Mouse (Mus musculus): Measurements from ENCODE around the gene Nfasc. TPM values are rescaled to one million over a fixed set of nuclear protein-coding genes. Genes with fewer than 3 reads are reported as not detected.

Nfasc gene
- polyA plus RNA-seq, 1 experiment: 0.49 TPM

DNA sequence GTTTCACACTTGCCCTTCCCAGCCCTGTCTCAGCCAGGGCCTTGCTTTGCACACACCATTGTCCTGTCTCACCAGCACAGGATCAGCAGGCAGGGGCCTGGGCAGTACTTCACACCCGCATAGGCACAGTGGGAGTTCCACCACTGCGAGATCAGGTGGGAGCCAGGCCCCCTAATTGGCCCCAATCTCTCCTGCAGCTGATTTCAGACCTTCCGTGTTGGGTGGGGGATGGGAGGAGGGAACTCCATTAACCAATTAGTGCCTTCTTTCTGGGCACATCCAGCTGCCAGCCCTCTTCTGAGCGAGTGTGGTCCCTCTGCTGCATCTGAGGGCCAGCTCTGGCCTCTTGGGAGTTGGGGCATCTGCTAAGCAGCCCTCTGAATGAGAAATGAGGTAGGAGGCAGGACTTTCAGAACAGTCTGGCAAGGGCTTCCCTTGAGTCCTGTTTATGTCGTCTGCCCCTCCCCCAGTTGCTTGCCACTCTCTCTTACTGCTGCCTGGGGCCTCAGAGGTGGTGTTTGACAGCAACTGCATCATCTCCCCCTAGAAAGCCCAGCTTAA is 210.9 kb downstream of the Nfasc start:
- H3K4me1 ChIP-seq (ENCODE audit: control insufficient read depth, insufficient read depth, low read length): no peaks in the 10 kb centered on the region
- no peaks in the 10 kb centered on the region for H3K27me3 ChIP-seq (ENCODE audit: control insufficient read depth, insufficient read depth, low read length)
- TF ChIP-seq CTCF (IDR thresholded peaks at IDR 0.05; ENCODE audit: control insufficient read depth, insufficient read depth, insufficient replicate concordance, low read depth, low read length) (no peak), POLR2A (IDR thresholded peaks at IDR 0.05; ENCODE audit: control insufficient read depth, low read depth, low read length) (no peak)
- no peak overlapping the region for H3K4me3 ChIP-seq (ENCODE audit: control insufficient read depth, low read depth, low read length)
- H3K36me3 ChIP-seq (ENCODE audit: control insufficient read depth, insufficient read depth, low read length): no peaks in the 10 kb centered on the region
- H3K27ac ChIP-seq (ENCODE audit: control insufficient read depth, insufficient read depth, low read depth, low read length): no peak overlapping the region

DNA sequence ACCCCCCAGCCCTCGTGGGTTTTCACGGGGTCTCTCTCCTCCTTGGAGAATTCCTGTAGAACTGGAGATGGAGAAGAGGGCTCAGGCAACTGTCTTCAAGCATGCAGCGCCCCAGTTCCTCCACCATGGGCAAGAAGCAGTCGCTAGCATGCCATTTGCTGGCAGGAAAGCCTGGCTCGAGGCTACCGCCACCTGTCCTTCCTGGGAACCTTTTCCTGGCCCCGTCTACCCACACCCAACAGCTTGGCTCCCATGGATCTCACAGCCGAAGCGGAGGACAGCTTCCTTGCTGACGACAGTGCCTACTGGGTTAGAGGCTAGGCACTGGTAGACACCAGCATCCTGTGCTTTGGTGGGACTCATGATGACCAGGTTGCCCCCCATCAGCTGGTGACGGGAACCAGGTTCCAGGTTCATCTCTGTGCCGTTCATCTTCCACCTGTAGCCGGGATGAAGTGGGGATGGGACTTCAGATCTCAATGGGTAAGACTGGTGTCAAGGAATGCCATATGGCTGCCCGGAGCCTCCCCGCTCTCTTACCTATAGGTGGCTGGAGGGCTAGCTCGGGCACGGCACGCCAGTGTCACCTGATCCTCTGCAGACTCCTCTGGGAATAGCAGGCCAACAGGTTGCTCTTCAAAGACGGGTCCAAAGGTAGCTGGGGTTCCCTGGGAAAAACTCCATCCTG is 212.8 kb downstream of the Nfasc start:
- H3K4me1 ChIP-seq (ENCODE audit: control insufficient read depth, insufficient read depth, low read length): no peaks in the 10 kb centered on the region
- TF ChIP-seq POLR2A (IDR thresholded peaks at IDR 0.05; ENCODE audit: control insufficient read depth, low read depth, low read length) (no peak), CTCF (IDR thresholded peaks at IDR 0.05; ENCODE audit: control insufficient read depth, insufficient read depth, insufficient replicate concordance, low read depth, low read length) (no peak)
- no peaks in the 10 kb centered on the region for H3K27me3 ChIP-seq (ENCODE audit: control insufficient read depth, insufficient read depth, low read length)
- H3K4me3 ChIP-seq (ENCODE audit: control insufficient read depth, low read depth, low read length): no peak overlapping the region
- H3K36me3 ChIP-seq (ENCODE audit: control insufficient read depth, insufficient read depth, low read length): no peaks in the 10 kb centered on the region
- H3K27ac ChIP-seq (ENCODE audit: control insufficient read depth, insufficient read depth, low read depth, low read length): no peak overlapping the region

DNA sequence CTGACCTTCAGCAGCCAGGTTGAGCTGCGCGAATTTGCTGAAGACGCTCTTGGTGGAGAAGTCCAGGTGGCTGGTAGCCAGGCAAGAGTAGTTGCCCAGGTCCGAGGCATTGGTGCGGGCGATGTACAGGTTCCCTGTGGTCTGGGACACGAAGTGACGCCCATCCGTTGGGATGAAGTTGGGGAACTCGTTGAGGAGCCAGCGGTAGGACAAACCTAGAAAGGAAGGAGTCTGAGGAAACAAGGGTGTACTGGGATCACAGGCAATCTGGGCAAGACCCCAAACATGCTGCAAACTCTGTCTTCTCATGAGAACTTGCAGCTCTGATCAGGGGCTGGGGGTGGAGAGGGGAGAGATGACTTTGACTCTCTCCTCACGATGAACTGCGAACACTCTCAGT is 213.5 kb downstream of the Nfasc start:
- H3K4me1 ChIP-seq (ENCODE audit: control insufficient read depth, insufficient read depth, low read length): no peaks in the 10 kb centered on the region
- no peak overlapping the region for H3K27ac ChIP-seq (ENCODE audit: control insufficient read depth, insufficient read depth, low read depth, low read length)
- TF ChIP-seq POLR2A (IDR thresholded peaks at IDR 0.05; ENCODE audit: control insufficient read depth, low read depth, low read length) (no peak), CTCF (IDR thresholded peaks at IDR 0.05; ENCODE audit: control insufficient read depth, insufficient read depth, insufficient replicate concordance, low read depth, low read length) (no peak)
- H3K27me3 ChIP-seq (ENCODE audit: control insufficient read depth, insufficient read depth, low read length): no peaks in the 10 kb centered on the region
- H3K36me3 ChIP-seq (ENCODE audit: control insufficient read depth, insufficient read depth, low read length): no peaks in the 10 kb centered on the region
- no peak overlapping the region for H3K4me3 ChIP-seq (ENCODE audit: control insufficient read depth, low read depth, low read length)

DNA sequence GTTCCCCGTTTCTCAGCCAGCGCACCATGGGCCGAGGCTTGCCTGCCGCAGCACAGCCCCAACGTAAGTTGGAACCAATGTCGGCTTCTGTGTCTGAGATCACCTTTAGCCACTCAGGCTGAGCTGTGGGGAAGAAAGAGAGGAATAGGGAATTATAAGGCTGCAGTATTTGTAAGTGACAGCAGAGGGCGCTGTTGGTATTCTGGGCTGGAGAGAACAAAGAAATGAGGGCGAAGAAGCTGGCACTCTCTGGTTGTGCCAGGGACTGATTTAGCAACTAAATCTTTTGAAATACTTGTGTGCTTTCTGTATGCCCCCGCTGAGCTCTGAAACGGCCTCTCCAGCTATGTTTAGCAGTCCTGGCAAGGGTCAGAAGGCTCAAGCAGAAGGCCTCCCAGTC is 215.8 kb downstream of the Nfasc start:
- Histone ChIP-seq H3K36me3 (ENCODE audit: control insufficient read depth, insufficient read depth, low read length) (no peaks in the 10 kb centered on the region), H3K4me1 (ENCODE audit: control insufficient read depth, insufficient read depth, low read length) (peaks cover 3% of the 10 kb centered on the region; the same call in 1 of the 2 replicates), H3K27me3 (ENCODE audit: control insufficient read depth, insufficient read depth, low read length) (no peaks in the 10 kb centered on the region), H3K4me3 (ENCODE audit: control insufficient read depth, low read depth, low read length) (no peak overlapping the region), H3K27ac (ENCODE audit: control insufficient read depth, insufficient read depth, low read depth, low read length) (no peak overlapping the region)
- TF ChIP-seq POLR2A (IDR thresholded peaks at IDR 0.05; ENCODE audit: control insufficient read depth, low read depth, low read length): no peak
- TF ChIP-seq CTCF (IDR thresholded peaks at IDR 0.05; ENCODE audit: control insufficient read depth, insufficient read depth, insufficient replicate concordance, low read depth, low read length): peak; percentile 15; the same call in 1 of the 2 replicates

DNA sequence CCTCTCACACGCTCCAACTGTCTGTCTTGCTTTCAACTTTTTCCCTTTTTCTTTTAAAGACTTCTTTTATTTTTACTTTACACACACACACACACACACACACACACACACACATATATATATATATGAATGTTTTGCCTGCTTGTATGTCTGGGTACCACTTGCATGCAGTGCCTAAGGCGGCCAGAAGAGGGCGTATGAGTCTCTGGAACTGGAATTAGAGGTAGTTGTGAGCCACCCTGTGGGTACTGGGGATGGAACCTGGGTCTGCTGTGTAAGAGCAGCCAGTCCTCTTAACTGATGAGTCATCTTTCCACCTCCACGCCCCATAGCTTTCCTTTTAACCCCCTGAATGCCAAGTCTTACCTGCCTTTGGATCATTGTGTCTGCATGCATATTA is 217.7 kb downstream of the Nfasc start:
- Histone ChIP-seq H3K4me1 (ENCODE audit: control insufficient read depth, insufficient read depth, low read length) (peaks cover 3% of the 10 kb centered on the region; the same call in 1 of the 2 replicates), H3K27me3 (ENCODE audit: control insufficient read depth, insufficient read depth, low read length) (no peaks in the 10 kb centered on the region), H3K36me3 (ENCODE audit: control insufficient read depth, insufficient read depth, low read length) (no peaks in the 10 kb centered on the region), H3K4me3 (ENCODE audit: control insufficient read depth, low read depth, low read length) (peak overlapping the region; percentile 73; the same call in 1 of the 2 replicates), H3K27ac (ENCODE audit: control insufficient read depth, insufficient read depth, low read depth, low read length) (no peak overlapping the region)
- TF ChIP-seq CTCF (IDR thresholded peaks at IDR 0.05; ENCODE audit: control insufficient read depth, insufficient read depth, insufficient replicate concordance, low read depth, low read length) (peak; percentile 76; the same call in 1 of the 2 replicates), POLR2A (IDR thresholded peaks at IDR 0.05; ENCODE audit: control insufficient read depth, low read depth, low read length) (no peak)

DNA sequence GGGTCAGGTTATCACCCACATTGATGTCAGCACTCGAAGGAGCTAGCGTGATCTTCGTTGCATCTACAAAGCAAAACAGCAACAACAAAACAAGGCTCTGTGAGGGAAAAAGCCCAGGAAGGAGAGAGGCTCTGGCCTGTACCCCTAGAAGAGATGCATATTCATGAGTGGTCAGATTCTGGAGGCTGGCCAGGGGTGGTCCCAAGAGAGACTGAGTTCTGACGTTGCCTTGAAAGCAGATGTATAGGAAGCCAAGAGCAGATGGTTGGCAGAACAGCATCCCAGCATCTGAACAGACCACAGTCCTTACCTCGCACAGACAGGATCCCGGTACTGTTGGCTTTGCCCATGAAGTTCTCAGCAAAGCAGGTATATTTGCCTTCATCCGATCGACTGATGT is 218.5 kb downstream of the Nfasc start:
- H3K27me3 ChIP-seq (ENCODE audit: control insufficient read depth, insufficient read depth, low read length): no peaks in the 10 kb centered on the region
- no peaks in the 10 kb centered on the region for H3K36me3 ChIP-seq (ENCODE audit: control insufficient read depth, insufficient read depth, low read length)
- TF ChIP-seq POLR2A (IDR thresholded peaks at IDR 0.05; ENCODE audit: control insufficient read depth, low read depth, low read length): no peak
- TF ChIP-seq CTCF (IDR thresholded peaks at IDR 0.05; ENCODE audit: control insufficient read depth, insufficient read depth, insufficient replicate concordance, low read depth, low read length): no peak
- peak overlapping the region; percentile 73 for H3K4me3 ChIP-seq (ENCODE audit: control insufficient read depth, low read depth, low read length)
- peaks cover 3% of the 10 kb centered on the region; the same call in 1 of the 2 replicates for H3K4me1 ChIP-seq (ENCODE audit: control insufficient read depth, insufficient read depth, low read length)
- H3K27ac ChIP-seq (ENCODE audit: control insufficient read depth, insufficient read depth, low read depth, low read length): no peak overlapping the region

DNA sequence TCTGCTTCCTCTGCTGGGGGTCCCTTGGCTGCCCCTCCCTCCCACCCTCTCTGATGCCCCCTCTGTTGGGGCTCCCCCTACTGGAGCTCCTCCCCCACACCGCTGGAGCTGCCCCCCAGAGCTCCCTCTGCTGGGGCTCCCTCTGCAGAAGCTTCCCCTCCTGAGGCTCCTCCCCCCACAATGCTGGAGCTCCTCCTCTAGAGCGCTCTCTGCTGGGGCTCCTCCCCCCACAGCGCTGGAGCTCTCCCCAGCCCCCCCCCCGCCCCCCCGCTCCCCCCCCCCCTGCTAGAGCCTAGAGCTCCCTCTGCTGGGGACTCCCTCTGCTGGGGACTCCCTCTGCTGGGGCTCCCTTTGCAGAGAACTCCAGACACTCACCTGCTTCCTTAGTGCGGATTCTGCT is 220.8 kb downstream of the Nfasc start:
- TF ChIP-seq CTCF (IDR thresholded peaks at IDR 0.05; ENCODE audit: control insufficient read depth, insufficient read depth, insufficient replicate concordance, low read depth, low read length): no peak
- TF ChIP-seq POLR2A (IDR thresholded peaks at IDR 0.05; ENCODE audit: control insufficient read depth, low read depth, low read length): no peak

More for the DNA sequence above, 220.8 kb downstream of the Nfasc start:
- H3K36me3 ChIP-seq (ENCODE audit: control insufficient read depth, insufficient read depth, low read length): no peaks in the 10 kb centered on the region
- no peak overlapping the region for H3K27ac ChIP-seq (ENCODE audit: control insufficient read depth, insufficient read depth, low read depth, low read length)
- no peaks in the 10 kb centered on the region for H3K27me3 ChIP-seq (ENCODE audit: control insufficient read depth, insufficient read depth, low read length)
- H3K4me1 ChIP-seq (ENCODE audit: control insufficient read depth, insufficient read depth, low read length): peaks cover 3% of the 10 kb centered on the region; the same call in 1 of the 2 replicates
- H3K4me3 ChIP-seq (ENCODE audit: control insufficient read depth, low read depth, low read length): no peak overlapping the region
